Mouse (Mus musculus): ENCODE data around the gene Grip1.

Grip1 gene

DNA sequence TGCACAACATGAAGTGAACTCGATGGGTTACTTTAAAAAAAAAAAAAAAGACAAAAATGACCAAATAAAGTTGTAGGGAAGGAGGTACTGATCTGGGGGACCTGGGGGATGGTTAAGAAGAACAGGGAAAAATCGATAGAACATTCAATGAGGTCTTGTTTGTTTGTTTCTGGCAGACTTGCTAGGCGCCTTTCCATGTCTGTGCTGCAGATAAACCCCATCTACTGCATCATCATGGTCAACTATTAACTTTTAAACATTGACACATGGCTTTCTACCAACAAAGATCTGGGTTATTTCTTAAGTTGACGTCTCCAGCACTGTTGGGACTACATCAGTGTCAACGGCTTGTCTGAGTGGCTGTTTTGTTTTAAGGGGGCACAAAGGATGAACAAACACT, 474.3 kb downstream of the Grip1 start:
- intact Hi-C loops (cut with DNase I) = no loop called here

DNA sequence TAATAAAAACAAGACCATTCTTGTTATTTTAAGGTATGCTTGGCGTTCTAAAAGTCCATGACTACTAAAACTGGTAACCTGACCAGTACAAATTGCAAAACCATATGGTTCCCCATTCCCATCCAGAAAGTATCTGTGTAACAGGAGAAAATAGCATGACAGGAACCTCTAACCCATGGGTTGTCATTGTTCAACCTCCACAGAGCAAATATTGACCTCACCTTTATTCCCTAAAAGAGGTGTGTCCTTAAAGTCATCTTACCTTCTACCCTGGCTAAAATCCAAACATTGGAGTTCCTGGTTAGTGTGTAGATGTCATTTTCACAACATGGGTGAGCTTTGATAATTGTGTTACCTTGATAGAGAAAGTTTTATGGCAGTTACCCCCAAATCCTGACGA, 475.3 kb downstream of the Grip1 start:
- intact Hi-C loops (cut with DNase I) = no loop called here

DNA sequence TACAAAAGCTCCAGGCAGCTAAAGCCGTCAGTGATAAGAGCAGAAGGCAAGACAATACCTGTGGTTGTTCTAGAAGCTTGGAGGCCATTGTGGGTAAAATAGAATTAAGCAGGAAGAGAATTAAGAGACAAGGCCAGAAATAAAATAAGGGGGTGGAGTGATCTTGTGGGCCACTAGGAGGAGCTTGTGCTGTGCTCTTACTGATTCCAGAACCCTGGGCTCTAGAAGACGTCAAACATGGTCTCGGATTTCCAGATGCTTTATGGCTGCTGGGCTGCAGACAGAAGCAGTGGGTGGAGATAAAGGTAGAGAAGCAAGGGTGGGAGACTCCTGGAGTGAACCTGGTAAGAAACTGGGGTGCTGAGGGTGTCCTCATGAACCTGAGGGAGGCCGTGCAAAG, 479.2 kb downstream of the Grip1 start:
- intact Hi-C loops (cut with DNase I) = no loop called here

DNA sequence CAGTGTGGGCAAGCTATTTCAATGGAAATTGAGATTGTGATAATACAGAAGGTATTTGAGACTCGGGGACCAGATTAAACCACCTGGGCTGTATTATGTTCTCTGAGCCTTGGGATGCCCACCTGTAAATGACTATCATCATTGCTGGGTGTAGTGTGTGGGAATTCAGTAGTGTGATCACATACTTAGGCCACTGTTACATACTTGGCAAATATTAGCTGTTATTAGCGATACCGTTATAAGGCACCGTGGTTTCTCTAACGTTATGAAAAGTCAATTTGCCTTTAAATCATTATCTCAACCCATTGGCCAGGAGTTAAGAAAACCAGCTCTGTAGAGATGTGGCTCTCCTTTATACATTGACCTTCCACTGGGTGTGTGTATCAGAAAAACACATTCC, 479.7 kb downstream of the Grip1 start:
- intact Hi-C loops (cut with DNase I) = no loop called here

DNA sequence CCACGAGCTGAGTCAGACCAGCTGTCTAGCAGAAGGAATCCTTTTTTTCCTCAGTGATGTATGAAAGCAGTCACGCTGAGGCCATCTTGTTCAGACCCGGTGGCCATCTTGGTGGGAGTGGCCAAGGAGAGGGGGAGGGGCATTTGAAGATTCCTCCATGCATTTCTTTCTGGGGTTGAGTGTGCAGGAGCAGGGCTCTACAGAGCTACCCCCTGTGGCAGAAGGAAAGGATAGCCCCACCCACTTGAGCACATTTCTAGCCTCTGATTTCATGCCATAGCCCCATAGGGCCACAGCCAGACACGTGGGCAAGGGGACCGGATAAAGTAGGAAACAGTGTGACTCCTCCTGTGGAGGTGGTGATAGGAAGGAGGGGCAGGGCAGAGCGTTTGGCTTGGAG, 481.6 kb downstream of the Grip1 start:
- intact Hi-C loops (cut with DNase I) = no loop called here

DNA sequence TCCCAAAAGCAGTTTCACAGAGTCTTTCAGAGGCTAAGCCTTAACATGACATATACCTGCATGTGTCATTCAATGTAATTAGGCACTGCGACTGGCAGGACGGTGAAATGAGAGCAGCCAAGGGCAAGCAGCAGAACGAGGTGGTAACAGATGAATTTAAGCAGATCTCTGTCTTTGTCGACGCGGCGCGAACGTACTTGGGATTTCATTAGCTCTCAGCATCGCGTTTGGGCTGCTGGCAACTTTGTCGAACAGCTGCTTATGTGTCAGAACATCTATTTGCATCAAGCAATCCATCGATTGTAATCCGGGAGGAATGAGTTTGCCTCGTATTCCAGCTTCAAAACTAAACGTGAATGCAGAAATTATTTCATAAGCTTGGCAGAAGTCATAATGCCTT, 483.9 kb downstream of the Grip1 start:
- intact Hi-C loops (cut with DNase I) = no loop called here

DNA sequence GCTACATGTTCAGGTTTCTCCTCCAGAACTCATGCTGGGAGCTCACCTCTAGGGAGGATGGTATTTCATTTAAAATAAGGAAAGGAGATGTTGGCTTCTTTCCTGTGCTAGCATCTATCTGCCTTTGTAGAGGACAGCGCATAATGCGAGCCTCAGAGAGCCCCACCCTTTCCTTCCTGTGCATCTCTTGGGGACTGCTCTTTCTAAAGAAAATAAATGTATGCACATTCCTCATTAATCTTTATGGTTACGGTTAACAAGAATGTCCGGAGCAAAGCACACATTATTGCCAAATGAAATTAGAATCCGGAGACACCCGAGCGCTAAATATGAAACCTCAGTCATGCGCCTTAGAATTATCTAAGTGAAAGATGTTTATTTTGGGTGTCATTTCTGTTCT, 490.3 kb downstream of the Grip1 start:
- intact Hi-C loops (cut with DNase I) = no loop called here

DNA sequence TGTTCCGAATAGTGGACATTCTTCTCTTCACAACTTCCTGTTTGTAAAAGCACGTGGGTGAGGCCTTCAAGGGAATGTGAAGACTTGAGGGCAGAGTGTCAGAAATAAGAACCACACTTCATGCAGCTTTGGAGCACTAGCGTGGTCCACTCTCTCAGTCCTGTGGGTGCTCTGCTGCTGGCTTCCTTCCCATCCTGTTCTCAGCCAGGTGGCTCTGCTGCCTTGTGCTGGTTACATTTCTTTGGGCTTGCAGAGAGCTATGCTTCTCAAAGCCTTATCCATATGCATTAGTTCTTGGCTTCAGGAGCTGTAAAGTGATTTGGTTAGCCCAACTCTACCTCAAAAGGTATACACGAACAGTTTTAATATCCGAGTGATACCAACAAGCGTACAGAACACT, 497.8 kb downstream of the Grip1 start:
- intact Hi-C loops (cut with DNase I) = no loop called here

DNA sequence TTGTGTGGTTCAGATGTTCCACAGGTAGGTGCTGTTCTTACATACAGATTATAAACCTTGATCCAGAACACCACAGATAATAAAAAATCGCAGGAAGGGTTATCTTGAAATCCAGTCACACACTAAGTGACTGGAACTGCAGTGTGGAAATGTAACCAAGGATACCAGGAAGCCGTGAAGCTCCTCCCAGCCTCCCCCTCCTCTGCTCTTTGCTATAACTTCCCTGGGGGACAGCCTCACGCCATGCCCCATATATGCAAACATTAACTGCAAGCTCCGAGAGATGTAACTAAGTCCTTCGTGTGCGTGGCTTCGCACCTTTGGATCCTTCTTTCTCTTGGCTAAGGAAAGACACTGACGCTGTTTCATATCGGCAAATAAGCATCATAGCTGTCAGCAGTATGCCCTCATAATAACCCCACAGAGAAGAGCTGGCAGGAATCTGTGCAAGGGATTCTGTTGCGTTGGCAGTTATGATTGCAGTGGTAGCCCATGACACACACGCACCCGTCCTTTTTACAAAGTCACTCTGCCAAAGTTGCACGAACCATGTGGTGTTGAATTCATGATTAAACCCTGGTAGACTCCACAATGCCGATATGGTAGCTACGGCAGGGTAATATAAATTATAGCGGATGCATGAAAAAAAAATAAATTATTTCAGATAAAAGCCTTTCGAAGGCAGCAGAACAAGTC, 503.8 kb downstream of the Grip1 start:
- intact Hi-C loops (cut with DNase I) = no loop called here

DNA sequence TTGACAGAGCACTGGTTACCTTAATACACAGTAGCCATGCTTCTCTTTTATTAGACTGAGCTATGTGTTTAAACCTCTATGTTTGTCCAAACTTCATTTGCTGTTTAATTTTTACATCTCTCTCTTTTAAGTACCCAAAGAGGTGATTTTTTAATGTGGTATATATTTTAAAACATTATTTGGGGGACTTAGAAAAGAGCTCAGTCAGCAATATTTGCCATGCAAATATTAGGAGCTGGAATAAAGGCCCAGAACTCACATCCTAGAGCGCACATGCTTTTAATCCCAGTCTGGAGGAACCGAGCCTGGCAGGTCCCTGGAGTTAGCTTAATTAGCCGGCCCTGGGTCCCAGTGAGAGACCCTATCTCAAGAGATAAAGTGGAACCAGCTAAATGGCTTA, 507.3 kb downstream of the Grip1 start:
- intact Hi-C loops (cut with DNase I) = no loop called here

DNA sequence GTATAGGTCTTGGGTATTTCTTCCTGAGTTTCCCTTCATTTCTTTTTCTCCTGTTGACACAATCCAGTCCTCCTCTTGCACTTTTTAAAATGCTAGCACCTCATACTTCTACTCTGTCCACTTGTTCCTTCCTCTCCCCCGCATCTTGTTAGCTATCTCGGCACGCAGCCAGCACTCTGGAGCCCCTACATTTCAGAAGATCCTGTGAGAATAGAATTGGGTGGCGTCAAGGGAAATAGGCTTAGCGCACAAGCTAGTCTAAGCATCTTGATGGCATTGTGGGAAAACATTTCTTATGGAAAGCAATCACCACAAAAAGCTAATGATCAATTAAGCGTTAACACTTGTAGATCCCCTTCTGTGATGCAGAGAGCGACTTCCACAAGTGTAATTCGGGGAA, 512.7 kb downstream of the Grip1 start:
- intact Hi-C loops (cut with DNase I) = no loop called here

DNA sequence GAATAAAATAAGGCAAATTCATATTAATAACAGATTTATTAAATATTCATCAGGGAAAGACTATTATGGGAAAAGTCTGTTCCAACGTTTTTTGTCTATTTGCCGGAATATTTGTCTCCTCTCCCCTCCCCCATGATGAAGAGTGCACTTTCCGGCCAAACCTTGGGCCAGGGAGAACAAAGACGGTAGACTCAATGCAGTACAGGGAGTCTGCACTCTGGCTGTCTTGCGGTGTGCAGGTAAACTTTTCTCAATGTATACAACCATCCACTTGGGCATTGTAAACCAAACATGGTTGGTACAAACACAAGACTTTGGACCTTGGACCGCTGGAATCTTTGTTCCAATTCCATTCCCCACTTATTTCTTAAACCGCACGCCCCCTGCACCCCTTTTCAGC, 525.8 kb downstream of the Grip1 start:
- intact Hi-C loops (cut with DNase I) = no loop called here

DNA sequence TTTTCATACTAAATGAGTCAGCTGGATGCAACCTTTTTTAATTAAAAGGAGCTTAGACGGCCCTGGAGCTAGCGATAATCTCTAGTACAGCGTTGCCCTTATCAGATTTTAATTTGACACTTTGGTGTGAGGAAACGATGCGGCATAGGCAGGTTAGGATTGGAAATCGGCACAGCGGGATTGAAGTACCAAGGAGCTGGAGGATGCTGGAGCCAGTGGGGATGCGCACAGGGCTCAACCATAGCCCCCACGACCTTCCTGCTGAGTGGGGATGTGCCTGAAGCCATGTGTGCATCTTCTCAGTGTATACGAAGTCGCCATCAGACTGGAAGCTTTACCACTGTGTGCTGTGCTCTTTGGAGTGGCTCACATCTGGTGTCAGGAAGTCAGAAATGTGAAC, 526.4 kb downstream of the Grip1 start:
- intact Hi-C loops (cut with DNase I) = no loop called here

DNA sequence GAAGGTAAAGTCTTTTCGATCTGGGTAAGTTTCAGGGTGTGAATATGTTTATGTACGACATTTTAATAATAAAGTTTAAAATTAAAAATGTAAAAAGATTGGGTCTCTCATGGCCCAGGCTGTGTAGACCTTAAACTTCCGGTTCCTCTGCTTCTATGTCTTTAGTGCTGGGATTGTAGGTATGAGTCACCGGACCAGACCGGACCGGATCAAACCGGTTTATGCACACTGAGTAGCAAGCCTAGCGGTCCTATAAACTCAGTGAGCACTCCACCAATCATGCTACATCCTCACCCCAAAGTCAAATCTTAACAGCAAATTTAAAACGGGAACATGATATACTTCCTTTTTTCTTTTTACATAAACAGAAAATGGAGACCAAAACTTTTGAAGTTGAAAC, 530.7 kb downstream of the Grip1 start:
- intact Hi-C loops (cut with DNase I) = no loop called here

DNA sequence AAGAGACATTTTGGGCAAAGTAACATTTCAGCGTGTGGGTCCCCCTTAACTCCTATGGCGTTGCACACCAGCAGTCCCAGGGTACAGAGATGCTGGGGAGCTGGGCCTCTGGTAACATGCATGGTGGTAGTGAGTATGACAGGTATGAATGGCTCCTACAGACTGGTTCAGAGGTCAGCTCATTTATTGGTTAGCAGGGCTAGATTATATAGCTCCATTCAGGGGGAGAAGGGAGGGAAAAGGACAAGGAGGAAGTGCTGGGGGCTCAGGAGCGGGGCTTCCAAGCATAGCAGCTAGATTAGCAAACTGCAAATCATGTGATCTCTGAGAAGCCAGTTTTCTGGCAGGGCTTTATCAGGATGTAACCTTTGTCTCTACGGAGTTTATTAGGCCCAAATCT, 544.8 kb downstream of the Grip1 start:
- intact Hi-C loops (cut with DNase I) = no loop called here

DNA sequence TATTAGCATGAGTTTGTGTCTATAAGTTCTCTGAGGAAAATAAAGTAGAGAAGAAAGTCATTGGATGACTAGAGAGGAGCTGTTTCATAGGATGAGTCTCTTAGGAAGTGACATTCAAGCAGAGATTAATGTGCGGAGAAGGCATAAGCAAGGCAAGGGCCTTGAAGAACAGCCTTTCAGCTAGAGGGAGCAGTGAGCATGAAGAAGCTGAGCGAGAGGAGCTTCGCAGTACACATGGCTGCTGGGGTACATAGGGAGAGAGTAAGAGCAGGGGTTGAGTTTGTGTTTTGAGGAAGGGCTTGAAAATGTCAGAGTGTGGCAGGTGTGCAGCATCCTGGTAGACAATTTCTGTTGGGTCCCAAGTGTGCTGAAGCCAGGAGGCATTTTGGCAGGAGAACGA, 548.5 kb downstream of the Grip1 start:
- intact Hi-C loops (cut with DNase I) = no loop called here

DNA sequence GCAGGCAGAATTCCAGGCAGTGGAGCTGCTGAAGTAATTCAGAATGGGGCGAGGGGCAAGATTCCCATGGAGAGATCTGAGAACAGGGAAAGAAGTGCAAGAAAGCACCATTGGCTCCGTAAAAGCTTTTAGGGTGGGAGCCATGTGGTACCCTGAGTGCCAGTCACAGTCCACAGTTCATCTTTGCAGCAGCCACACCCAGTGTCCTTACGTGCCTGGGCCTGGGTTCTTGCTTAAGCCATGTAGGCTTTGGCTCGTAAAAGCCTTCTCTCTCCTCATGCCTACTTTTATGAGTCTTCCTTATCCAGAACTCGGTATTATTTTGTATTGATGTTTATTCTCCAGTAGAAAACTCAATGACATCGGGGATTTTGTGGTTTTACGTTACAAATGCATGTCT, 550.5 kb downstream of the Grip1 start:
- intact Hi-C loops (cut with DNase I) = no loop called here

DNA sequence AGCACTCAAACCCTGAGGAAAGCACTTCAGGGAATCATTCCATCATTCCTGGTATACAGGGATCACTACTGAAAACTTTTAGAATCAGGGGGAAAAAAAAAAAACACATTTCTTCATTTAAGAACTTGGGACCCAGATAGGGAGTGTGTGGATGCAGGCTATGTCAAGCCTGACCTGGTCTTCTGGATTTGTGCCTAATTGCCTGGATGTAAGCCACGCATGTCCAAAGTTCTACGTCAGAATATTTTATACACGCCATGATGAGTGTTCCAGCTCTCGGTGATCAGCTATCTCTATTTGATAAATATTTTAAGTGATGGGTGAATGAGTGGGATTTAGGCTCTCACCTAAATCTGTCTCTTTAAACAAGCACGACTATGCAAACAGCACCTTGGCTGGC, 552.0 kb downstream of the Grip1 start:
- intact Hi-C loops (cut with DNase I) = no loop called here

DNA sequence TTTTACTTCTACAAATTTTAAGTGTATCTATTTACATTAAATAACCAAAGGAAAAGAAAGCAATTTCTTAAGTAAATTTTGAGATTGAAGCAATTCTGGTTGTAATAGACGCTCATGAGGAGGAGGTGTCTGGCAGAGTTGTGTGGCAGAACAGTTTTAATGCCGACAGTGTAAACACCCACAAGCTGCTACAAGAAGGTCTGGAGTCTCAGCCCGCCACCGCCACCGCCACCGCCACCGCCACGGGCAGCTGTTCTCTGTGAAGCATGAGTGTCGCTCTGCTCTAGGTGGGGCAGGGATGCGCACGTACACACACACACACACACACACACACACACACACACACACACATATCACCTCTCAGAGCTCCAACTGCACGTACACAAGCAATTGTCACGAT, 558.7 kb downstream of the Grip1 start:
- intact Hi-C loops (cut with DNase I) = no loop called here

DNA sequence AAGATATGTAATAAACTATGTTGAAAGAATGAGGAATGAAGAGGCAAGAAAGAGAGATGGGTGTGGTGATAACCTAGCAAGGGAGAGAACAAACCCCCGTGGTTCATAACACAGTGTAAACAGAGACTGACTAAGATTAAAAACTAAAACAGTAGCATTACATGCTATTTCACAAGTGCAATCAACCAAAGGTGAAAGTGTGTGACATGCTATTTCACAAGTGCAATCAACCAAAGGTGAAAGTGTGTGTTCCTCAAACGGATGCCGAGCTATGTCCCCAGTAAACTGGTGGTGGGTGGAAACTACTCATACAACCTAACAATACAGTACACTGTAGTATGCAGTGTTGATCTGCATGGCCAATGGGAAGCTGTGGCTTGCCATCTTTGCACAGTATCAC, 561.5 kb downstream of the Grip1 start:
- intact Hi-C loops (cut with DNase I) = no loop called here

DNA sequence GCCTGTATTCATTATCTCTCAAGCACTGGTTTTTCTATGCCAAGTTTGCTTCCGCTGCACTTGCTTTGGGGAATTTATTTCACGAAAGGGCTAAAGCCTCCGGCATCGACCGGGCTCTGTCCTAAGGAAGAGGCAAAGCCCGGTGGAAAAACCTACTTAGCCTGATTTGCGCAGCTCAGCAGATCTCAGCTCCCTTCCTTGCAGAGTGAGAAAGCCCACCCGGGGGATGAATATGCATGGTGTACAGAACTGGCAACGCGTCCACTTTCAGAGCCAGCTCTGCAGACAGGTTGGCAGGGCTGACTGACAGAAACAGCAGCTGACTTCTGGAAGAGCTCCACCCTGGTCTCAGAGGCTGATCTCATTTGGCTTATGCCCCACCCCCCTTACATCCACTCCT, 572.8 kb downstream of the Grip1 start:
- intact Hi-C loops (cut with DNase I) = no loop called here

DNA sequence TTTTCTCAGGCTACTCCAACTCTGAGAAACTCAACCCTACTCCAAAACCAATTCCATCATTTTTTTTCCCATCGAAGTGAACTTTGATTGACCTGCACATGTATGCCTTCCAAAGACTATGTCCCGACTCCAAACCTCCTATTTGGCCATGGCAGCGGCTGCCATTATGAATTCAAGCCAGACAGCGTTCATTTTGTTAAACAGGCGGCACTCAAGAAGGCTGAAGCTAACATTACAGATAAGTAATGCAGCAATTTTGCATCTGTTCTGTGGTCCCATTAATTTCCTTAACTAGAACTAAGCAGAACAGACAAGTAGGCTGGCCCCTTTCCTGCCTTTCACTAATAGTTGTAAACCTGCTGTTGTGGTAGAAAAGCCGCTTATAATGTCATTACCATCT, 577.3 kb downstream of the Grip1 start:
- intact Hi-C loops (cut with DNase I) = no loop called here

DNA sequence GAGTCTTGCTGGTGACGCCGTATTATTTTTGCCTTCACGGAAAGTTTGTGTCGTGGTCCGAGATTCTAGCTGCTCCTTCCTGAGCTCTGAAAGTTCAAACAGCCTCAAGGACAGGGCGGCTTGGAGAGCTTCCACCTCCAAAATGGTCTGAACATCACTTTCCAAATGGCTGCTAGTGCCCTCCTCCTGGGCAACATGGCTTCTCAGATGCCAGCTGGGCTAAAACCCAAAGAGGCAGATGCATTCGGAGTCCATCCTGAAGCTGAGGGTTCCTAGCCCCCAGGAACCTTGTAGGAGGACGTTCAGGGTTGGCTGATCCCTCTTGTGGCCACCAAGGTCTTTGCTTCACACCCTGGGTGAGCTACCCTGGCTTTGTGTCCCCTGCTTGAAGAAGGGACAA, 577.7 kb downstream of the Grip1 start:
- intact Hi-C loops (cut with DNase I) = no loop called here

DNA sequence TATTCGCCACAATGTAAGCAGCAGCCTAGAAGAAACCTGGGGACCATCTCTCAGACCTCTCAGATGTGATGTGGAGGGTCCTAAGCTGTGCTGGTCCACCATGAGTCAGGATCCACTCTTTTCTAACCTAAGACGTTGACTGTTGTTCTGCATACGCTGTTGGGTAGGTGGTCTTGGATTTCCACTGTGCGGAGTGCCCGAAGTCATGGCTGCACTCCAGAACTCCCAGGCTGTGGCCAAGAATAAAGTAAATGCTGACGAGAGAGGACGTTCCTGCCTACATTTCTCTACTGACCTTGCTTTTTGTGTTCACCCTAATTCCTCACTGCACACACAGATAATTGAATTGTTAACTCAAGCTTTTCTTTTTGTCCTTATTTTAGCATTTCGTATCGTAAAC, 580.2 kb downstream of the Grip1 start:
- intact Hi-C loops (cut with DNase I) = no loop called here

Measured in adrenal gland (tissue).